Mouse (Mus musculus) megakaryocyte, adult 5-6 weeks (primary cell): Measurements from ENCODE around the gene Cdh1. TPM values are rescaled to one million over a fixed set of nuclear protein-coding genes. Genes with fewer than 3 reads are reported as not detected.

Experiments
- ATAC-seq: 2 replicates; pipeline ENCODE4 v1.8.0; 2016; ENCODE audit warnings: mild to moderate bottlenecking, inconsistent platforms; ENCODE audit not compliant: poor library complexity, severe bottlenecking
- total RNA-seq, 2 experiments: library from RNA; stranded (forward) in 1 of 2; stranded (reverse) in 1 of 2; fragments of 153-499, 151-499 nt in 1 of 2; fragments of 221-1000, 200-1000 nt in 1 of 2; gene quantifications; 2 replicates each; pipeline versions ENCODE4 v1.2.3 to v1.2.4; 2015 to 2017

Cdh1 gene
- total RNA-seq, 2 experiments from 2014 or later: 5.2 to 6.2 TPM

DNA sequence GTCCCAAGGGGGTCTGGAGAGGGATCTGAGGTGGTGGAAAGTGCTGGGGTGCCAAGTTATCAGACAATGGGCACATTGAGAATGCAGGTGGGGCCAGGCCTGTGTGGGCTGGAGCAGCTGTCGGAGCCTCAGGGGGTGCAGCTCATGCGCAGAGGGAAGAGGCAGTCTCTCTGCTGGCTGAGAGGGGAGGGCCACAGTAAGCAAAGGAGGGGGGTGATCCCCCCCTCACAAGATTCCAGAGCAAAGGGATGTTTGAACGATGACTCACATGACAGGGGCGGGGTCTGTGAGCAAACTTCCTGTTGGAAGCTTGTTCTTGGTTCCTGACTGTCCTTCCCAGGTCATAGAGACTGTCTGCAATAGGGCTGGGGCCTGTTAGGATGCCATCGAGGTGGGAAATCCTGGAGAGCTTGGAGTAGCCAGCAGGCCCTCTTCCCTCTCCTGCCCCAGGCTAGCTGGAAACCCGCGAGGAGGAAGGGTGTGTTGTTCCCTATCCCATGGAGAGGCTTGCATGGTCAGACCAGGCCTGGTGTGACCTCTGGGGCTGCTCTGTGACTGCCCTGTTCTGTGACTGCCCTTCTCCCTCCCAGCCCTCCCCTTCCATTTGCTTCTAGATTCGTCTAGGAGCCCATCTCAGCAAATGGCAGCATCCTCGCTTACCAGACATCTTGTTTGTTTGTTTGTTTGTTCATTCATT, 16.5 kb downstream of the Cdh1 start:
- ATAC-seq: no peak

GRCm38 (mm10) chr8:106620488-106620887, 17.3 kb downstream of the Cdh1 start:
- ATAC-seq: no peak

GRCm38 (mm10) chr8:106623016-106623415, 19.9 kb downstream of the Cdh1 start:
- no peak for ATAC-seq

DNA sequence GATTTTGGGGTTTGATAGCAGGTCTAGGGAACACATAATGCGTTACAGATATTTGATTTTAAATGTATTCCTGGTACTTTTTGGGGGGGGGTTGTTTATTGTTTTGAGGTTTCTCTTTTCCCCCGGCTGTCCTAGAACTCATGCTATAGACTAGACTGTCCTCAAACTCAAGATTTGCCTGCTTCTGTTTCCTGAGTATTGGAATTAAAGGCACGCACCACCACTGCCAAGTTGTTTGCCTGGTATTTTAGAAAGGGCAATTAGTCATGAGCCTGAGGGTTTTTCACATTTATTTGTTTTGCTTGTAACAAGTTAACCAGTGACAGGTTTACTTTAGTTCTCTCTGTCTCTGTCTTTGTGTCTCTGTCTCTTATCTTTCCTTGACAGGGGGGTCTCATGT, 20.3 kb downstream of the Cdh1 start:
- no peak for ATAC-seq

DNA sequence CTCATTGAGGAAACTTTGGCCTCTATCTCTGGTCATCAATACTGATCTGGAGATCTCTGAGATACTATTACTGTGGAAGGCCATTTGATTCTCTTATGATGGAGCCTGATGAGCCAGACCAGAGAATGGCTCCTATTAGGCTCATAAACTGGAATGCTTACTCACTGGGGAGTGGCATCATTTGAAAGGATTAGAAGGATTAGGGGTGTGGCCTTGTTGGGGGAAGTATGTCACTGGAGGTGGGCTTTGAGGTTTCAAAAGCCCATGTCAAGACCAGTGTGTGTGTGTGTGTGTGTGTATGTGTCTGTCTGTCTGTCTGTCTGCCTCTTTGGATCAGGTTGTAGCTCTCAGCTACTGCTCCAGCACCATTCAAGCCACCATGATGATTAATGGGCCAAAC, 20.8 kb downstream of the Cdh1 start:
- ATAC-seq: no peak

GRCm38 (mm10) chr8:106624743-106625142, 21.6 kb downstream of the Cdh1 start:
- ATAC-seq: peak; percentile 60

GRCm38 (mm10) chr8:106626096-106626865, 23.1 kb downstream of the Cdh1 start:
- ATAC-seq: peak; percentile 59

DNA sequence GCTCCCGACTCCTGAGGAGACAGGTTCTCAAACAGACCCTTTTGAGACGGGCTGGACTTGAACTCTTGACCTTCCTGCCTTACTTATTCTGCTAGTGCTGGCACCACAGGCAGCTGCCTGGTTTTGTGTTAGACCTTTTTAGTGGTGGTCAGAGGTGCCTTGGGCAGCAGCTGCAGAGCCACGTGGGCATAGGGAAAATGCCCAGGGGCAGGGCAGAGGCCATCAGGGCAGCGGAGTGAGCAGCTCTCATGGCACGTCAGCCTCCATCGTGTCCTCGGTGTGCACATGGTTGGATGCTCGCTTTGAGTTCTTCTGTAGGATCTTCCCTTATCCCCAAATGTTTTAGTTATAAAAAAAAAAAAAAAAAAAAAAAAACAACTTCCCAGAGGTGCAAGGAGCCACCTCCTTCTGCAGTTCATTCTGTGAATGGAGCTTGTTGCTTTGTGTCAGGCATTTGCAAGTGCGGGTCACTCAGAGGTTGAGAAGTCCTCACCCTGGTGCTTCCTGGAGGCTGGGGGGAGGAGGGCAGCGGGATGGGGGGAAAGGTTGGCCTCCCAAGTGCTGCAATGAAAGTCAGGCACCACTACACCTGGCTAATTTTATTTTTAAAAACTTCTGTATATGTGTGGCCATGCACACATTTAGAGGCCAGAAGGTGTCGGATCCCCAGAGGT, 25.3 kb downstream of the Cdh1 start:
- ATAC-seq: no peak

DNA sequence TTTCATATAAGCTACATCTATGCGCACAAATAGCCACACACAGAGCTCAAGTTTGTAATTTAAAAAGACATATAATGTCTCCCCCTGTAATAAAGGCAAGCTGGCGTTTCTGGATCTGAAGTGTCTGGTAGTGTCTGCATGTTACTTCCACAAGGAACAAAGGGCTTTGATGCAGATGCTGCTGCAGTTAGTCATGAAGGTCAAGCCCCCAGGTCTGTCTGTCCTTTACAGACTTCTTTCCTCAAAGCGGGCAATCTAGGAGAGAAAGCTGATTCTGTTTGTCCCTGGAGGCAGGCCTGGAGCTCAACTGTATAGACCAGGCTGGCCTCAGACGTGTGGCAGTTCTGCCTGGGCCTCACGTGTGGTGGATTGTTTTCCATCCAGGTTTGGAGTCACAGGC, 26.3 kb downstream of the Cdh1 start:
- no peak for ATAC-seq

DNA sequence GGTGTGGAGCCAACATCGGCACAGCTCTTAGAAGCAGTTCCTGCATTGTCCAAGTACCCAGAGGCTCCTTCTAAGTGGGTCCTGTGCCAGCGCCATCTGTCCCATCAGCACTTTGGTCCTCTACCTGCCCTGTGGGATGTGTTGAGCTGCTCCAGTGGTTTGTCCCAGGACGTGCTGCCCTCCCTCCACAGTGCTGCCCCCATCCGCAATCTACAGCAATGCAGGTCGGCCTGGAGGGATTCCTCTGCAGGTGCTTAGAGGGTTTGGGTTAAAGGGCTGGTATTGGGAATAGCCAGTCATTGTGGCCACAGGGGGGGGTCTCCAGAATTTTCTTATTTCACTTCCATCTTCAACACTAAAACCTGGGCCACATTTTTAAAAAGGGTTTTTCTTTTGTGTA, 28.8 kb downstream of the Cdh1 start:
- ATAC-seq: no peak

DNA sequence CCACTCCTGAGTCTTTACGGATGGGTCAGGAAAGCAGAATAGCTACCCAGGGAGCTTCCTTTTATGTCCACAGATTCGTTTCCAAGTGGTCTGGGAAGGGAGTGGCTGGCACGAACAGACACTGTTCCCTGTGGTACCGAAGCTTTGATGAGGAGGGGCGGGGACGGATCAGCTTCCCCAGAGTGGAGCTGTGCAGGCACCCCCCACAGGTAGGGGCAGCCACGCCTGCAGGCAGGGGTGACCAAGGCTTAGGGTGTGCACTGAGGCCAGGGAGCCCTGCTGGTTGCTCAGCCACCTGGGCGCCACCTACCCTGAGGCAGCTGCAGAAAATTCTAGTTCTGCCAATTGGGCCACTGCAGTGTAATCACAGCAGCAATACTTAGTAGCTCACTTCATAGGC, 29.5 kb downstream of the Cdh1 start:
- ATAC-seq: no peak

GRCm38 (mm10) chr8:106633361-106634158, 30.4 kb downstream of the Cdh1 start:
- ATAC-seq: peak; percentile 79

- ATAC-seq: peak; percentile 38; the same call in 1 of the 2 replicates
These were observed 32.1 kb downstream of the Cdh1 start for GRCm38 (mm10) chr8:106635284-106635683.

DNA sequence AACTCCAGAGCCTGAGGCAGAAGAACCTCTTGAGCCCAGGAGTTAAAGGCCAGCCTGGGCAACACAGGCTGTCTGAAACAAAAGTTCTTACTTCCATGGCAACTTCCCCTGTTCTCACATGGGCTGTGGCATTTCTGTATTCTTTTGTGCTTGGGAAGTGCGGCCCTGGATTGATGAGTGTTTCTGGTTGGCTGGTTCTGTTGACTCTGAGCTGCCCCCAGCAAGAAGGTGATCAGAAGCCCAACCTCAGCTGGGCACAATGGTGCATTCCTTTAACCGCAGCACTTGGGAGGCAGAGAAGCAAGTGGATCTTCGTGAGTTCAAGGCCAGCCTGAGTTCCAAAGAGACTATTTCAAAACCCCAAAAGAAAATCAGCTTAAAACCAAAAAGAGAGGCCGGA, 34.3 kb downstream of the Cdh1 start:
- ATAC-seq: no peak

DNA sequence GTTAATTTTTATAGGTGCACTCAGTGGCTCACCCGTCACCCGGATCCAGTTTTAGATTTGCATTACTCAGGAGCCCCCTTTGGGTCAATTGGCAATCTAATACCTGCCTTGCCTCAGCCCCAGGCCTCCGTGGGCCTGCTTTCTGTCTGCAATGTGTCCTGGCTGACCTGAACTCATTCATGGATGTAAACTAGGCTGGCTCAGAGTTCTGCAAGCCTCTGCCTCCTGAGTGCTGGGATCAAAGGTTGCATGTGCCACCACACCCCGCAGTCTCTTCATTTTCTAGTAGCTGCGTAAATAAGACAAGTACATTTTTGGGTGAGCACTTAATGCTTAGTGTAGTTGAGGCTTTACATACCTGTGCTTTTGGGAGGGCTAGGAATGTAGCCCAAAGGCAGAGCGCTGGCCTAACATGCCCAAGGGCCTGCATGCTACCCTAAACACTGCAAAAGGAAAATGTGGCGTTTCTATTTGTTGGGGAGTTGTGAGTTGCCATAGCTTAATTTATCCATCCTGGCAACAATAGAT, 35.7 kb downstream of the Cdh1 start:
- ATAC-seq: no peak

DNA sequence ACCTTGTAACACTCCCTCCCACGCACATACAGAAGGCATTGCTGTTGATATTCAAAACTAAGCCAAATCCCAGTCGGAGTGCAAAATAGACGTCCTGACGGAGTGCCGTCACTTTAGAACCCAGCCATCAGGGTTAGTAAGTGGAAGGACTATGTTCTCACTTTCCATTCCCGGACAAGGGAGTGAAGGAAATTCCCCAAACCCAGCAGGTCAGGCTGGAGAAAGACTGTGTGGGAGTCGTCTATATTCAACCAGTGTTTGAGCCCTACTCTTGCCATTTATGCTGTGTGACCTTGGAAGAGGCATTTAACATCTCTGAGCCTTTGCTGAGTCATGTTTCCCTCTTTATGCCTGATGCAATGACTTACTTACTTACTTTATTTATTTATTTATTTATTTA, 37.1 kb downstream of the Cdh1 start:
- ATAC-seq: no peak

- ATAC-seq: no peak
These were observed 37.8 kb downstream of the Cdh1 start for GRCm38 (mm10) chr8:106640921-106641320.

DNA sequence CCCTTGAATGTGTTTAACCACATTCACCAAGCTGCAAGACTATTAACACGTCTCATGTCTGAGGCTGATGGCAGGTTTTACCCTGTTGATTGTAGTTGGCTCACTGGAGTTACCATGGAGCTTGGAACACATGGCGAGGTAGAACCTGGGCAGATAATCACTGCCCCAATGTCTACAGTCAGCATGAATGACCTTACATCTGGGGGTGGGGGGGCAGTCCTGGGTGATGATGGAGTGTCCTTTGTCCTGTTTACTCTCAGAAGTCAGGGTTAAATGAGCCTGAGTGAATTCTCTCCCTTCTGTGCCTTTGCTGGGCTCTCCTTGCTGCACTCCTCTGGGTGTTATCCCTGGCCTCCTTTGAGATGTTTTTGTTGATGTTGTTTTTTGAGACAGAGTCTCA, 39.0 kb downstream of the Cdh1 start:
- ATAC-seq: no peak

DNA sequence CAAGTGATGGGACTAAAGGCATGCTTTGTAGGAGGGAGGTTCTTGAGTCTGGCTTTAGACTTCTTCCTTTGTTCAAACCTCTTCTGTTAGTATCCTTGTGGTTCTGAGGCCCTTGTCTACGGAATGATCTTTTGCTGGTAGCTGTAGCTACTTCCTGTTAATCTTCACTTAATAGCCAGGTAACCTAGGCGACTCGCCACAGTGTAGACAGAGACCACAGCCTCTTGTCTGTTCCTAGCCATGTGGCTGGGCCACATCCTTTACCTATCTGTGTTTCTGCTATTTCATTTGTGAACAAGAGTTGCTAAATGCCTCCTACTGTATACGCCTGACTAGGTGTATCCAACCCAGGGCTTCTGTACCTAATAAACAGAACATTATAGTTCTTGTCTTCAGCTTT, 39.9 kb downstream of the Cdh1 start:
- ATAC-seq: peak; percentile 83

GRCm38 (mm10) chr8:106644957-106645356, 41.8 kb downstream of the Cdh1 start:
- ATAC-seq: no peak

DNA sequence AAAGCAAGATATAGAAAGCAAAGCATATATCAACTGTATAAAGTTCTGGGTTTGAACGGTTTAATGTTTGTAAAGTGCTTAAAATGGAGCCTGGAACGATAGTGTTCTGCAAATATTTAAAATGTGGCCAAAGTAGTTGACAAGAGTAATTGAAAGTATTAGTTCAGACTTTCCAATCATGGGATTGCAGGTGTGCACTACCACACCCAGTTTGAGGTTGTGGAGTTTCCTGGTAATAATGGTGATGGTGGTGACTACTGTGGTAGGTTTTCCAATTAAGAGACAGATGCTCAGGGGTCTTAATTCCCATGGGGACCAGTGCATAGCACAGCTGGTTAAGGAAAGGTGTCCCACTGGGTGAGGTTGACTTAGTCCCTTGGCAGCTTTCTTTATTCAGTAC, 43.0 kb downstream of the Cdh1 start:
- ATAC-seq: no peak
